Mouse (Mus musculus): Measurements from ENCODE around the gene Rccd1. TPM values are rescaled to one million over a fixed set of nuclear protein-coding genes. Genes with fewer than 3 reads are reported as not detected.
A peak's percentile ranks its signal among the peaks of the same experiment; 100 is the strongest.

The Rccd1 gene
- total RNA-seq, 2 experiments from 2014 or later: 14.9 to 15.2 TPM

- TF ChIP-seq CTCF (IDR thresholded peaks at IDR 0.05): no peak
- Histone ChIP-seq H3K27ac (no peak overlapping the region), H3K4me3 (no peak overlapping the region)
- intact Hi-C loops (cut with DNase I): no loop called here
- no peak for DNase-seq (ENCODE audit: extremely low spot score in 1 of 2, low spot score in 2 of 2)
These were observed 43.8 kb upstream of the Rccd1 start for GRCm38 (mm10) chr7:80368009-80368408.

- TF ChIP-seq CTCF (IDR thresholded peaks at IDR 0.05): no peak
- no peak overlapping the region for H3K27ac ChIP-seq
- intact Hi-C loops (cut with DNase I): no loop called here
These were observed 43.0 kb upstream of the Rccd1 start for GRCm38 (mm10) chr7:80367232-80367631.

GRCm38 (mm10) chr7:80365759-80366158, 41.5 kb upstream of the Rccd1 start:
- intact Hi-C loops (cut with DNase I): no loop called here
- no peak for DNase-seq (ENCODE audit: extremely low spot score in 1 of 2, low spot score in 2 of 2)

More at GRCm38 (mm10) chr7:80367232-80367631, 43.0 kb upstream of the Rccd1 start:
- no peak overlapping the region for H3K4me3 ChIP-seq
- DNase-seq (ENCODE audit: extremely low spot score in 1 of 2, low spot score in 2 of 2): no peak

GRCm38 (mm10) chr7:80360435-80360834, 36.2 kb upstream of the Rccd1 start:
- TF ChIP-seq CTCF (IDR thresholded peaks at IDR 0.05): no peak
- Histone ChIP-seq H3K27ac (no peak overlapping the region), H3K4me3 (no peak overlapping the region)
- DNase-seq (ENCODE audit: extremely low spot score in 1 of 2, low spot score in 2 of 2): no peak
- intact Hi-C loops (cut with DNase I): no loop called here

More at GRCm38 (mm10) chr7:80365759-80366158, 41.5 kb upstream of the Rccd1 start:
- H3K4me3 ChIP-seq: no peak overlapping the region
- TF ChIP-seq CTCF (IDR thresholded peaks at IDR 0.05): no peak
- H3K27ac ChIP-seq: no peak overlapping the region

- no peak overlapping the region for H3K4me3 ChIP-seq
- peak overlapping the region; percentile 57; the same call in 1 of the 2 replicates for H3K27ac ChIP-seq
- intact Hi-C loops (cut with DNase I): no loop called here
- TF ChIP-seq CTCF (IDR thresholded peaks at IDR 0.05): no peak
- no peak for DNase-seq (ENCODE audit: extremely low spot score in 1 of 2, low spot score in 2 of 2)
These were observed 33.8 kb upstream of the Rccd1 start for GRCm38 (mm10) chr7:80358039-80358438.

- H3K27ac ChIP-seq: peak overlapping the region; percentile 57
- no peak overlapping the region for H3K4me3 ChIP-seq
- TF ChIP-seq CTCF (IDR thresholded peaks at IDR 0.05): no peak; the same call in 1 of the 2 replicates
- no peak for DNase-seq (ENCODE audit: extremely low spot score in 1 of 2, low spot score in 2 of 2)
- intact Hi-C loops (cut with DNase I): no loop called here
These were observed 32.9 kb upstream of the Rccd1 start for GRCm38 (mm10) chr7:80357156-80357555.

GRCm38 (mm10) chr7:80356351-80356750, 32.1 kb upstream of the Rccd1 start:
- no peak for DNase-seq (ENCODE audit: extremely low spot score in 1 of 2, low spot score in 2 of 2)
- H3K27ac ChIP-seq: peak overlapping the region; percentile 57
- H3K4me3 ChIP-seq: no peak overlapping the region
- intact Hi-C loops (cut with DNase I): no loop called here
- TF ChIP-seq CTCF (IDR thresholded peaks at IDR 0.05): no peak

GRCm38 (mm10) chr7:80352920-80353319, 28.7 kb upstream of the Rccd1 start:
- no peak for DNase-seq (ENCODE audit: extremely low spot score in 1 of 2, low spot score in 2 of 2)
- intact Hi-C loops (cut with DNase I): no loop called here
- Histone ChIP-seq H3K4me3 (no peak overlapping the region), H3K27ac (no peak overlapping the region)
- TF ChIP-seq CTCF (IDR thresholded peaks at IDR 0.05): no peak

GRCm38 (mm10) chr7:80350808-80351207, 26.6 kb upstream of the Rccd1 start:
- intact Hi-C loops (cut with DNase I): no loop called here

GRCm38 (mm10) chr7:80347670-80348586, 23.7 kb upstream of the Rccd1 start:
- no peak for DNase-seq (ENCODE audit: extremely low spot score in 1 of 2, low spot score in 2 of 2)
- Histone ChIP-seq H3K27ac (no peak overlapping the region), H3K4me3 (no peak overlapping the region)
- intact Hi-C loops (cut with DNase I): no loop called here
- no peak for TF ChIP-seq CTCF (IDR thresholded peaks at IDR 0.05)

More at GRCm38 (mm10) chr7:80350808-80351207, 26.6 kb upstream of the Rccd1 start:
- H3K4me3 ChIP-seq: no peak overlapping the region
- no peak for DNase-seq (ENCODE audit: extremely low spot score in 1 of 2, low spot score in 2 of 2)
- TF ChIP-seq CTCF (IDR thresholded peaks at IDR 0.05): no peak
- no peak overlapping the region for H3K27ac ChIP-seq

- DNase-seq (ENCODE audit: extremely low spot score in 1 of 2, low spot score in 2 of 2): no peak
- no peak for TF ChIP-seq CTCF (IDR thresholded peaks at IDR 0.05)
- Histone ChIP-seq H3K27ac (no peak overlapping the region), H3K4me3 (no peak overlapping the region)
- intact Hi-C loops (cut with DNase I): no loop called here
These were observed 22.6 kb upstream of the Rccd1 start for GRCm38 (mm10) chr7:80346830-80347229.

- no peak for DNase-seq (ENCODE audit: extremely low spot score in 1 of 2, low spot score in 2 of 2)
- Histone ChIP-seq H3K27ac (no peak overlapping the region), H3K4me3 (no peak overlapping the region)
- intact Hi-C loops (cut with DNase I): no loop called here
- TF ChIP-seq CTCF (IDR thresholded peaks at IDR 0.05): no peak
These were observed 21.9 kb upstream of the Rccd1 start for GRCm38 (mm10) chr7:80346173-80346572.

Data from left cerebral cortex, adult 2 months (tissue).